Mouse (Mus musculus) bone marrow, adult 2 months (tissue): ENCODE measurements around the gene Olfr750. TPM values are rescaled to one million over a fixed set of nuclear protein-coding genes. Genes with fewer than 3 reads are reported as not detected.

Experiments
- H3K27ac ChIP-seq: fragments of 200-500 bp; 2 replicates; pipeline ENCODE4 v1.5.1; 2012; ENCODE audit warnings: low read depth, mild to moderate bottlenecking, control low read depth, inconsistent platforms, low read length; ENCODE audit not compliant: control insufficient read depth, poor library complexity, insufficient read depth
- H3K4me1 ChIP-seq: fragments of 200-500 bp; 2 replicates; pipeline ENCODE4 v1.6.1; 2011; ENCODE audit warnings: low read length; ENCODE audit not compliant: control insufficient read depth, insufficient read depth
- H3K4me3 ChIP-seq: fragments of 200-500 bp; replicated peaks from 2 replicates; pipeline ENCODE3; 2011; ENCODE audit warnings: mild to moderate bottlenecking, low read depth, low read length, control low read depth; ENCODE audit not compliant: control insufficient read depth
- CTCF ChIP-seq: fragments of 200-500 bp; IDR thresholded peaks from 2 replicates; pipeline ENCODE4 v1.5.1; 2011; ENCODE audit warnings: low read length, control low read depth; ENCODE audit not compliant: control insufficient read depth, insufficient read depth
- POLR2A ChIP-seq: fragments of 200-500 bp; IDR thresholded peaks from 2 replicates; pipeline ENCODE4 v1.6.1; 2011; ENCODE audit warnings: low read depth, mild to moderate bottlenecking, control low read depth, low read length, borderline replicate concordance; ENCODE audit not compliant: control insufficient read depth
- WGBS: fragments of 180-500 bp; shearing (Covaris S2); methylation state at CpG from one replicate; pipeline ENCODE4 v1.1.7; 2018; 5-methylcytosine and 5-hydroxymethylcytosine counted together
- polyA plus RNA-seq: library from polyadenylated mRNA; stranded (reverse); fragments of >200 nt; gene quantifications from 2 replicates; pipeline ENCODE4 v1.2.4, GENCODE M21; 2011; ENCODE audit warnings: low replicate concordance; ENCODE audit not compliant: missing spikeins, insufficient read depth, insufficient read length

Gene Olfr750
- polyA plus RNA-seq, 1 experiment: not detected

- Histone ChIP-seq H3K4me3 (peak overlapping the region; percentile 75), H3K4me1 (peaks cover 3% of the 10 kb centered on the region; the same call in 1 of the 2 replicates), H3K27ac (peak overlapping the region; percentile 92)
- under 1% methylated on average over 27 of the region's 27 CpGs for WGBS
- TF ChIP-seq CTCF: no peak
- TF ChIP-seq POLR2A: peak; percentile 35; the same call in 1 of the 2 replicates
Observed at GRCm38 (mm10) chr14:51090077-51090781, 16.0 kb upstream of the Olfr750 start.

- H3K4me3 ChIP-seq: peak overlapping the region; percentile 75
- TF ChIP-seq POLR2A: no peak
- TF ChIP-seq CTCF: no peak
- H3K4me1 ChIP-seq: peaks cover 3% of the 10 kb centered on the region; the same call in 1 of the 2 replicates
- H3K27ac ChIP-seq: no peak overlapping the region
- under 1% methylated on average over 15 of the region's 15 CpGs for WGBS
Observed at GRCm38 (mm10) chr14:51089674-51090076, 15.4 kb upstream of the Olfr750 start.

GRCm38 (mm10) chr14:51088970-51089673 lies 14.9 kb upstream of the Olfr750 start:
- WGBS: under 1% methylated on average over 34 of the region's 34 CpGs
- Histone ChIP-seq H3K4me1 (peaks cover 1% of the 10 kb centered on the region; the same call in 1 of the 2 replicates), H3K4me3 (peak overlapping the region; percentile 75), H3K27ac (peak overlapping the region; percentile 51)
- TF ChIP-seq POLR2A (peak; percentile 32; the same call in 1 of the 2 replicates), CTCF (no peak)

GRCm38 (mm10) chr14:51088166-51088969 lies 14.1 kb upstream of the Olfr750 start:
- Histone ChIP-seq H3K4me1 (no peaks in the 10 kb centered on the region), H3K27ac (peak overlapping the region; percentile 51), H3K4me3 (peak overlapping the region; percentile 75)
- 3% methylated on average over 23 of the region's 23 CpGs for WGBS
- TF ChIP-seq POLR2A (no peak), CTCF (no peak)

GRCm38 (mm10) chr14:51087762-51088161 lies 13.5 kb upstream of the Olfr750 start:
- Histone ChIP-seq H3K27ac (no peak overlapping the region), H3K4me1 (no peaks in the 10 kb centered on the region), H3K4me3 (no peak overlapping the region)
- TF ChIP-seq POLR2A (no peak), CTCF (no peak)
- WGBS: 38% methylated on average over 9 of the region's 9 CpGs

GRCm38 (mm10) chr14:51085911-51086310 lies 11.7 kb upstream of the Olfr750 start:
- no peak for TF ChIP-seq POLR2A
- no peak for TF ChIP-seq CTCF
- 82% methylated on average over 4 of the region's 4 CpGs for WGBS
- no peak overlapping the region for H3K27ac ChIP-seq
- no peaks in the 10 kb centered on the region for H3K4me1 ChIP-seq
- H3K4me3 ChIP-seq: no peak overlapping the region

GRCm38 (mm10) chr14:51085086-51085485 lies 10.9 kb upstream of the Olfr750 start:
- H3K4me3 ChIP-seq: no peak overlapping the region
- no peak overlapping the region for H3K27ac ChIP-seq
- TF ChIP-seq CTCF (no peak), POLR2A (no peak)
- WGBS: 77% methylated on average over 2 of the region's 2 CpGs
- no peaks in the 10 kb centered on the region for H3K4me1 ChIP-seq

- Histone ChIP-seq H3K27ac (no peak overlapping the region), H3K4me1 (no peaks in the 10 kb centered on the region), H3K4me3 (no peak overlapping the region)
- TF ChIP-seq POLR2A (no peak), CTCF (no peak)
- 2% methylated on average over 7 of the region's 7 CpGs for WGBS
Observed at GRCm38 (mm10) chr14:51083805-51084204, 9.6 kb upstream of the Olfr750 start.
